Mouse (Mus musculus) heart, postnatal 0 days (tissue): ENCODE results near the gene Nrg4. TPM values are rescaled to one million over a fixed set of nuclear protein-coding genes. Genes with fewer than 3 reads are reported as not detected.

ENCODE experiments used
- ATAC-seq: fragments of 200-750 bp; cut with Nextera tagmentation; 2 replicates; pipeline ENCODE4 v1.8.0; 2017; ENCODE audit warnings: low read depth, moderate number of reproducible peaks, moderate library complexity; ENCODE audit not compliant: insufficient read depth
- DNase-seq: peaks from one replicate; pipeline ENCODE4 v3.0.0-alpha.2; 2016; ENCODE audit warnings: low spot score
- H3K27ac ChIP-seq: fragments of 300-500 bp; sonication (generic); 2 replicates; pipeline ENCODE4 v1.5.1; 2014; ENCODE audit warnings: low read depth, mild to moderate bottlenecking
- H3K27me3 ChIP-seq: fragments of 300-500 bp; sonication (generic); 2 replicates; pipeline ENCODE4 v1.6.1; 2014; ENCODE audit warnings: low read length, mixed read lengths; ENCODE audit not compliant: control insufficient read depth, insufficient read depth
- H3K36me3 ChIP-seq: fragments of 300-500 bp; sonication (generic); replicated peaks from 2 replicates; pipeline ENCODE4 v1.6.1; 2014; ENCODE audit warnings: low read length, mixed read lengths; ENCODE audit not compliant: control insufficient read depth, insufficient read depth
- H3K4me1 ChIP-seq: fragments of 300-500 bp; sonication (generic); 2 replicates; pipeline ENCODE4 v1.6.1; 2014; ENCODE audit warnings: antibody characterized with exemption; ENCODE audit not compliant: control insufficient read depth, insufficient read depth
- H3K4me2 ChIP-seq: fragments of 300-500 bp; sonication (generic); 2 replicates; pipeline ENCODE4 v1.6.1; 2014; ENCODE audit warnings: low read depth, mild to moderate bottlenecking, low read length, moderate library complexity
- H3K4me3 ChIP-seq: fragments of 300-500 bp; sonication (generic); 2 replicates; pipeline ENCODE4 v1.5.1; 2014; ENCODE audit warnings: low read depth, low read length
- H3K9ac ChIP-seq: fragments of 300-500 bp; sonication (generic); replicated peaks from 2 replicates; pipeline ENCODE4 v1.6.1; 2014; ENCODE audit warnings: low read depth, low read length, mixed read lengths
- H3K9me3 ChIP-seq: fragments of 300-500 bp; sonication (generic); replicated peaks from 2 replicates; pipeline ENCODE4 v1.6.1; 2016; ENCODE audit warnings: low read length; ENCODE audit not compliant: control insufficient read depth
- CTCF ChIP-seq: IDR thresholded peaks from 2 replicates; pipeline ENCODE4 v1.5.1; 2016; ENCODE audit warnings: antibody characterized with exemption, control low read depth, low read depth
- EP300 ChIP-seq: IDR thresholded peaks from 2 replicates; pipeline ENCODE4 v1.6.1; 2016; ENCODE audit warnings: antibody characterized with exemption, low read depth
- WGBS: fragments of 180-500 bp; shearing (Covaris S2); extraction: QIAGEN DNeasy Blood & Tissue Kit; methylation state at CpG from one replicate; pipeline ENCODE4 v1.1.7; 2014; 5-methylcytosine and 5-hydroxymethylcytosine counted together
- polyA plus RNA-seq: library from polyadenylated mRNA; unstranded; fragments of >200 nt; fragmentation: Nextera tagmentation; extraction: Ambion mirVana; gene quantifications from 2 replicates; pipeline ENCODE4 v1.2.1, GENCODE M21; 2015
- total RNA-seq: library from RNA; depleted of rRNA; stranded (reverse); fragments of >200 nt; gene quantifications from 2 replicates; pipeline ENCODE4 v1.2.3, GENCODE M21; 2014; ENCODE audit warnings: low replicate concordance

Gene Nrg4
- total and polyA plus RNA-seq, 2 experiments from 2014 or later, result 1.3 TPM; not detected in 1

DNA sequence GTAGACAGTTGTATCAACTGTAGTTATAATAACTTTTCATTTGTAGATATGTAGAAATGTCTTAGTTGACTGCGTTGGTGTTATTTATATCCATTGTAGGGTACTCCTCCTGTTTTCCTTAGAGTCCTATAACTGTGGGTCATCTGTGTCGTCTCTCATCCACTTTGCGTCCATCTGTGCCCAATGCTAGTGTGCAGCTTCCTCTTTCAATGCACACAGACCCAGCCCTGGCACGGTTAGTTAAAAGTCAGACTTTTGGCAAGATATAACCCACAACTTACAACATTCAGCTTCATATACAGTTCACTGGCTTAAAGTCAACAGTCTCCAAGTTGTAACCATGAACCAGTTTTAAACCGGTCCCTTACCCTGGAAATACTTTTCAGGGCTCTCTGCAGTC lies 94.5 kb downstream of the Nrg4 start:
- Histone ChIP-seq H3K9ac (no peak overlapping the region), H3K4me1 (no peaks in the 10 kb centered on the region), H3K27ac (no peak overlapping the region), H3K9me3 (no peaks in the 10 kb centered on the region), H3K27me3 (no peaks in the 10 kb centered on the region), H3K4me3 (no peak overlapping the region), H3K36me3 (no peaks in the 10 kb centered on the region), H3K4me2 (no peak overlapping the region)
- no peak for ATAC-seq
- 83% methylated on average over 5 of the region's 5 CpGs for WGBS
- TF ChIP-seq CTCF (no peak), EP300 (no peak)
- no peak for DNase-seq

DNA sequence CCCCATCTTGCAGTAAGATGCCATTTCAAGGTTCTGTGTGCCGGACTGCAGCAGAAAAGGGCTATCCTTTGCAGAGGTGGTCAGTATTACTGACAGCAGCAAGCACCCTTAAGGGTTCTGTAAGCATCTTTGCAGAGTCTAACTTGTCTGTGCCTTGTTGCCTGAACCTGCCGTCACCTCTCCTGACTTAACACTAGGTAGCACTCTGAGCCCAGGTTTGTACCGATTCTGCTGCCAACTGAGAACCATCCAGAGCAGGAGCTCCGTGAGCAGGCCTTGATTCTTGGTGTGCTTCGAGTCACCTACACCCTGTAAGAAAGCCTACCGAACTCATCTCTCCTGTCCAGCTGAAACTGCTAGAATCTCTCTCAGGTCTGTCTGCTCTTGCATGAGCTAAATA lies 95.1 kb downstream of the Nrg4 start:
- Histone ChIP-seq H3K4me3 (no peak overlapping the region), H3K27me3 (no peaks in the 10 kb centered on the region), H3K9ac (no peak overlapping the region), H3K9me3 (no peaks in the 10 kb centered on the region), H3K4me2 (no peak overlapping the region), H3K4me1 (no peaks in the 10 kb centered on the region), H3K36me3 (no peaks in the 10 kb centered on the region), H3K27ac (no peak overlapping the region)
- no peak for TF ChIP-seq EP300
- TF ChIP-seq CTCF, result peak; percentile 25
- 58% methylated on average over 6 of the region's 6 CpGs for WGBS
- DNase-seq (no peak), ATAC-seq (no peak)

DNA sequence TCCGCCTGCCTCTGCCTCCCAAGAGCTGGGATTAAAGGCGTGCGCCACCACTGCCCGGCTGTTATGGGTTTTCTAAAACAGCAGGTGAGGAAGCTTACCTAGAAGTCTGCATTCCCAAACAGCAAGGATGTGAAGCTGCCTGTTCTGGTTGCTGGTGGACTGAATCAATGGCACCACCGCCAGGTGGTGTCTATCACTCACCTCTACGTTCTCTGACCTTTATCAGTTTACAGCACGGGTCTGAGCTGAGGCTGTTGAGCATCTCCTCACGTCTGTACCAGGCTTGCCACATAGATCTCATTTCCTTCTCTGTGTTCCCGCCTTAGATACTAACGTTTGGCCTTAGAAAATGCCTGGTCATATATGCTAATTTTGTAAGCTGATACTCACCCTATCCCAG lies 97.6 kb downstream of the Nrg4 start:
- no peak for ATAC-seq
- H3K9me3 ChIP-seq, result no peaks in the 10 kb centered on the region
- H3K4me1 ChIP-seq, result no peaks in the 10 kb centered on the region
- 45% methylated on average over 10 of the region's 10 CpGs for WGBS
- H3K9ac ChIP-seq, result no peak overlapping the region
- no peak overlapping the region for H3K4me2 ChIP-seq
- H3K27me3 ChIP-seq, result no peaks in the 10 kb centered on the region
- H3K27ac ChIP-seq, result no peak overlapping the region
- TF ChIP-seq CTCF (no peak), EP300 (no peak)
- H3K36me3 ChIP-seq, result peaks cover 9% of the 10 kb centered on the region
- no peak for DNase-seq
- no peak overlapping the region for H3K4me3 ChIP-seq

DNA sequence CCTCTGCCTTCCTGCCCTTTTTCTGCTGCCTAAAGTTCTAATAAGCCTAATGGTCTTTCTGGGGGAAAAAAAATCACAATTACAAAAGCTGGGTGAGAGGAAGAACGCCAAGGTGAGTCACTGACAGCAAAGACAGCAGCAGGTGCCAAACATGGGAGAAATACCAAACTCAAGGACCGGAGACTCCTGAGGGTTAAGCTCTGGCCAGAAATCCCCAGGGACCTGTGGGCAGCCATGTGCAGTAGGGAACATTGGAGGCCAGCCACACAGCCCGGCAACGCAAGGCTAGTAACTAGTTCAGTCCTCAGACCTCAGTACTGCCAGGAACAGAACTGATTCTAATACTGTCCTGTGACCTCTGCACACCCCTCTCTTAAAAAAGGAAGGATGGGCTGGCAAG lies 98.5 kb downstream of the Nrg4 start:
- H3K9me3 ChIP-seq, result no peaks in the 10 kb centered on the region
- no peak overlapping the region for H3K4me2 ChIP-seq
- ATAC-seq, result no peak
- DNase-seq, result no peak
- TF ChIP-seq CTCF, result no peak
- no peak for TF ChIP-seq EP300
- 73% methylated on average over 4 of the region's 4 CpGs for WGBS
- H3K4me1 ChIP-seq, result no peaks in the 10 kb centered on the region
- H3K27ac ChIP-seq, result no peak overlapping the region
- no peaks in the 10 kb centered on the region for H3K27me3 ChIP-seq
- peaks cover 18% of the 10 kb centered on the region for H3K36me3 ChIP-seq
- H3K9ac ChIP-seq, result no peak overlapping the region
- no peak overlapping the region for H3K4me3 ChIP-seq

DNA sequence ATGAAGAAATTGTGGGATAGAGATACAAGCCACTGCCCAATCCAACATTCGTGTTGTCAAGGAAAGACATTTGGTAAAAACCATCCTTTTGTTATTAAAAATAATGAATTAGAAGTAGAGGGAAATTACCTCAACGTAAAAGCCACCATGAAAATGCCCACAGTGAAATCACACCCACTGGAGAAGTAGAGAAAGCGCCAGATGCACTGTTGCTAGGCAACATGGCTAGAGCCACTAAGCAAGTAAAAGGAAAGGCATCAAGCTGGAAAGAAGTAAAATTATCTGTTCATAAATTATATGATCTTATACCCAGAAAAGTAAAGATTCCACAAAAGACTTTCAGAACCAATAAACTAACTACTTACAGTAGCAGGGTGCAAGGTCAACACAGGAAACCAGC lies 100.4 kb downstream of the Nrg4 start:
- Histone ChIP-seq H3K9ac (no peak overlapping the region), H3K4me3 (no peak overlapping the region), H3K27ac (no peak overlapping the region), H3K27me3 (no peaks in the 10 kb centered on the region), H3K4me1 (no peaks in the 10 kb centered on the region), H3K4me2 (no peak overlapping the region), H3K9me3 (no peaks in the 10 kb centered on the region), H3K36me3 (peaks cover 34% of the 10 kb centered on the region)
- DNase-seq (no peak), ATAC-seq (no peak)
- WGBS, result 92% methylated on average over 3 of the region's 3 CpGs
- TF ChIP-seq CTCF (no peak), EP300 (no peak)

DNA sequence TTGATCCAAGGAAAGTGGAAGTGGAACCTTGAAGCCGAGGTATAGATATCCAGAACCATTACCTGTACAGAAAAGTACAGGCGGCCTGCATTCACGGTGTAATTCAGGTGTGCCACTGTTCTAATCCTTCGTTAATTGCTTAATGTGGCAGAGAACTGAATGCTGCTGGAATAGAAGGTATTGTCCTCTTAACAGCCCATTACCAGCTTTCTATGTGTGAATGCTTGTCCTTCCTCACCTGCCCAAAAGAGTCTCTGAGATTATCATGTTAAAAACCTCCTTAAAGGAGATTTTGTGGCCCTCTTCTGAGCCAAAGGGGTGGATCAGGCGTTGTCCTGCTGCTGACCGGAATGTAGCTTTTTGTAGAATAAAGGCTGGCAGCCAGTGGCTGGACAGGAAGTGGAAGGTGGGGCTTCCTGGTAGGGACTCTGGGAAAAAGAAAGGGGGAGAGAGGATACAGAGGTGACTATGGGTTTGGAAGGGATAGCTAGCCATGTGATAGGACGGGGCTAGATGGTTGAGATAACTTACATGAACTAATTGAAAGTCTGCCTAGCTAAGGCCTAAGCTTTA lies 101.4 kb downstream of the Nrg4 start:
- no peak overlapping the region for H3K4me2 ChIP-seq
- H3K27me3 ChIP-seq, result no peaks in the 10 kb centered on the region
- peaks cover 44% of the 10 kb centered on the region for H3K36me3 ChIP-seq
- WGBS, result 78% methylated on average over 7 of the region's 7 CpGs
- H3K9me3 ChIP-seq, result no peaks in the 10 kb centered on the region
- no peak overlapping the region for H3K9ac ChIP-seq
- H3K4me1 ChIP-seq, result no peaks in the 10 kb centered on the region
- TF ChIP-seq CTCF (no peak), EP300 (no peak)
- no peak for ATAC-seq
- H3K4me3 ChIP-seq, result no peak overlapping the region
- DNase-seq, result no peak
- H3K27ac ChIP-seq, result peak overlapping the region; percentile 22; the same call in 1 of the 2 replicates
